Mouse (Mus musculus): ENCODE results near the gene Ube4b. TPM values are rescaled to one million over a fixed set of nuclear protein-coding genes. Genes with fewer than 3 reads are reported as not detected.

Gene Ube4b
- polyA plus RNA-seq, 1 experiment from 2014 or later: 55.3 TPM

- H3K4me2 ChIP-seq (ENCODE audit: low read depth, low read length): no peak overlapping the region
- H3K4me3 ChIP-seq (ENCODE audit: low read depth, low read length): no peak overlapping the region
- no peaks in the 10 kb centered on the region for H3K4me1 ChIP-seq (ENCODE audit: control insufficient read depth, insufficient read depth, low read length)
- H3K9ac ChIP-seq (replicated peaks; ENCODE audit: low read depth, low read length): no peak overlapping the region
- 92% methylated on average over 5 of the region's 5 CpGs for WGBS
- H3K27me3 ChIP-seq (ENCODE audit: control insufficient read depth, insufficient read depth, low read length): no peaks in the 10 kb centered on the region
- H3K9me3 ChIP-seq (ENCODE audit: control insufficient read depth, low read length): no peaks in the 10 kb centered on the region
- peaks cover 70% of the 10 kb centered on the region for H3K36me3 ChIP-seq (ENCODE audit: control insufficient read depth, insufficient read depth, low read length)
- ATAC-seq (ENCODE audit: low read depth): no peak
- no peak overlapping the region for H3K27ac ChIP-seq (ENCODE audit: low read depth, low read length)
These were observed 80.7 kb downstream of the Ube4b start for GRCm38 (mm10) chr4:149345873-149346272.

- 86% methylated on average over 8 of the region's 8 CpGs for WGBS
- ATAC-seq (ENCODE audit: low read depth): no peak
- no peaks in the 10 kb centered on the region for H3K9me3 ChIP-seq (ENCODE audit: control insufficient read depth, low read length)
- H3K36me3 ChIP-seq (ENCODE audit: control insufficient read depth, insufficient read depth, low read length): peaks cover 58% of the 10 kb centered on the region
- no peak overlapping the region for H3K4me3 ChIP-seq (ENCODE audit: low read depth, low read length)
- no peak overlapping the region for H3K4me2 ChIP-seq (ENCODE audit: low read depth, low read length)
- no peak overlapping the region for H3K27ac ChIP-seq (ENCODE audit: low read depth, low read length)
- no peaks in the 10 kb centered on the region for H3K27me3 ChIP-seq (ENCODE audit: control insufficient read depth, insufficient read depth, low read length)
- no peak overlapping the region for H3K9ac ChIP-seq (replicated peaks; ENCODE audit: low read depth, low read length)
- no peaks in the 10 kb centered on the region for H3K4me1 ChIP-seq (ENCODE audit: control insufficient read depth, insufficient read depth, low read length)
These were observed 82.2 kb downstream of the Ube4b start for GRCm38 (mm10) chr4:149344311-149344710.

GRCm38 (mm10) chr4:149340680-149341079 is 85.9 kb downstream of the Ube4b start:
- Histone ChIP-seq H3K4me1 (ENCODE audit: control insufficient read depth, insufficient read depth, low read length) (no peaks in the 10 kb centered on the region), H3K9ac (replicated peaks; ENCODE audit: low read depth, low read length) (no peak overlapping the region), H3K4me2 (ENCODE audit: low read depth, low read length) (no peak overlapping the region), H3K4me3 (ENCODE audit: low read depth, low read length) (no peak overlapping the region), H3K27me3 (ENCODE audit: control insufficient read depth, insufficient read depth, low read length) (no peaks in the 10 kb centered on the region), H3K27ac (ENCODE audit: low read depth, low read length) (no peak overlapping the region), H3K9me3 (ENCODE audit: control insufficient read depth, low read length) (no peaks in the 10 kb centered on the region), H3K36me3 (ENCODE audit: control insufficient read depth, insufficient read depth, low read length) (peaks cover 56% of the 10 kb centered on the region)
- WGBS: 82% methylated on average over 2 of the region's 2 CpGs
- no peak for ATAC-seq (ENCODE audit: low read depth)

- H3K4me3 ChIP-seq (ENCODE audit: low read depth, low read length): no peak overlapping the region
- H3K9ac ChIP-seq (replicated peaks; ENCODE audit: low read depth, low read length): no peak overlapping the region
- no peak overlapping the region for H3K27ac ChIP-seq (ENCODE audit: low read depth, low read length)
- ATAC-seq (ENCODE audit: low read depth): no peak
- H3K36me3 ChIP-seq (ENCODE audit: control insufficient read depth, insufficient read depth, low read length): peaks cover 58% of the 10 kb centered on the region
- H3K9me3 ChIP-seq (ENCODE audit: control insufficient read depth, low read length): no peaks in the 10 kb centered on the region
- H3K4me2 ChIP-seq (ENCODE audit: low read depth, low read length): no peak overlapping the region
- WGBS: 80% methylated on average over 5 of the region's 5 CpGs
- H3K27me3 ChIP-seq (ENCODE audit: control insufficient read depth, insufficient read depth, low read length): no peaks in the 10 kb centered on the region
- no peaks in the 10 kb centered on the region for H3K4me1 ChIP-seq (ENCODE audit: control insufficient read depth, insufficient read depth, low read length)
These were observed 86.9 kb downstream of the Ube4b start for GRCm38 (mm10) chr4:149339426-149340214.

- no peak for ATAC-seq (ENCODE audit: low read depth)
- Histone ChIP-seq H3K9ac (replicated peaks; ENCODE audit: low read depth, low read length) (no peak overlapping the region), H3K9me3 (ENCODE audit: control insufficient read depth, low read length) (no peaks in the 10 kb centered on the region), H3K4me3 (ENCODE audit: low read depth, low read length) (no peak overlapping the region), H3K36me3 (ENCODE audit: control insufficient read depth, insufficient read depth, low read length) (peaks cover 51% of the 10 kb centered on the region), H3K27ac (ENCODE audit: low read depth, low read length) (no peak overlapping the region), H3K4me2 (ENCODE audit: low read depth, low read length) (no peak overlapping the region), H3K4me1 (ENCODE audit: control insufficient read depth, insufficient read depth, low read length) (no peaks in the 10 kb centered on the region), H3K27me3 (ENCODE audit: control insufficient read depth, insufficient read depth, low read length) (no peaks in the 10 kb centered on the region)
- 87% methylated on average over 2 of the region's 2 CpGs for WGBS
These were observed 88.4 kb downstream of the Ube4b start for GRCm38 (mm10) chr4:149338137-149338536.

- Histone ChIP-seq H3K4me1 (ENCODE audit: control insufficient read depth, insufficient read depth, low read length) (no peaks in the 10 kb centered on the region), H3K36me3 (ENCODE audit: control insufficient read depth, insufficient read depth, low read length) (peaks cover 53% of the 10 kb centered on the region), H3K27me3 (ENCODE audit: control insufficient read depth, insufficient read depth, low read length) (no peaks in the 10 kb centered on the region), H3K4me3 (ENCODE audit: low read depth, low read length) (no peak overlapping the region), H3K4me2 (ENCODE audit: low read depth, low read length) (no peak overlapping the region), H3K9ac (replicated peaks; ENCODE audit: low read depth, low read length) (no peak overlapping the region), H3K27ac (ENCODE audit: low read depth, low read length) (no peak overlapping the region), H3K9me3 (ENCODE audit: control insufficient read depth, low read length) (no peaks in the 10 kb centered on the region)
- WGBS: 91% methylated on average over 9 of the region's 9 CpGs
- no peak for ATAC-seq (ENCODE audit: low read depth)
These were observed 89.2 kb downstream of the Ube4b start for GRCm38 (mm10) chr4:149337353-149337752.

- Histone ChIP-seq H3K4me1 (ENCODE audit: control insufficient read depth, insufficient read depth, low read length) (no peaks in the 10 kb centered on the region), H3K27me3 (ENCODE audit: control insufficient read depth, insufficient read depth, low read length) (no peaks in the 10 kb centered on the region), H3K4me2 (ENCODE audit: low read depth, low read length) (no peak overlapping the region), H3K36me3 (ENCODE audit: control insufficient read depth, insufficient read depth, low read length) (peaks cover 52% of the 10 kb centered on the region), H3K4me3 (ENCODE audit: low read depth, low read length) (no peak overlapping the region), H3K27ac (ENCODE audit: low read depth, low read length) (no peak overlapping the region), H3K9ac (replicated peaks; ENCODE audit: low read depth, low read length) (no peak overlapping the region), H3K9me3 (ENCODE audit: control insufficient read depth, low read length) (no peaks in the 10 kb centered on the region)
- no peak for ATAC-seq (ENCODE audit: low read depth)
- WGBS: 94% methylated on average over 7 of the region's 7 CpGs
These were observed 90.2 kb downstream of the Ube4b start for GRCm38 (mm10) chr4:149336302-149336701.

GRCm38 (mm10) chr4:149334881-149335280 is 91.7 kb downstream of the Ube4b start:
- no peak overlapping the region for H3K4me2 ChIP-seq (ENCODE audit: low read depth, low read length)
- H3K27ac ChIP-seq (ENCODE audit: low read depth, low read length): no peak overlapping the region
- H3K4me3 ChIP-seq (ENCODE audit: low read depth, low read length): no peak overlapping the region
- peaks cover 62% of the 10 kb centered on the region for H3K36me3 ChIP-seq (ENCODE audit: control insufficient read depth, insufficient read depth, low read length)
- H3K9ac ChIP-seq (replicated peaks; ENCODE audit: low read depth, low read length): no peak overlapping the region
- ATAC-seq (ENCODE audit: low read depth): no peak
- no peaks in the 10 kb centered on the region for H3K9me3 ChIP-seq (ENCODE audit: control insufficient read depth, low read length)
- no peaks in the 10 kb centered on the region for H3K27me3 ChIP-seq (ENCODE audit: control insufficient read depth, insufficient read depth, low read length)
- WGBS: 96% methylated on average over 11 of the region's 11 CpGs
- H3K4me1 ChIP-seq (ENCODE audit: control insufficient read depth, insufficient read depth, low read length): no peaks in the 10 kb centered on the region

GRCm38 (mm10) chr4:149332726-149333125 is 93.8 kb downstream of the Ube4b start:
- Histone ChIP-seq H3K4me1 (ENCODE audit: control insufficient read depth, insufficient read depth, low read length) (no peaks in the 10 kb centered on the region), H3K4me2 (ENCODE audit: low read depth, low read length) (no peak overlapping the region), H3K4me3 (ENCODE audit: low read depth, low read length) (no peak overlapping the region), H3K9ac (replicated peaks; ENCODE audit: low read depth, low read length) (no peak overlapping the region), H3K27me3 (ENCODE audit: control insufficient read depth, insufficient read depth, low read length) (no peaks in the 10 kb centered on the region), H3K9me3 (ENCODE audit: control insufficient read depth, low read length) (no peaks in the 10 kb centered on the region), H3K27ac (ENCODE audit: low read depth, low read length) (no peak overlapping the region), H3K36me3 (ENCODE audit: control insufficient read depth, insufficient read depth, low read length) (peaks cover 76% of the 10 kb centered on the region)
- 91% methylated on average over 7 of the region's 7 CpGs for WGBS
- no peak for ATAC-seq (ENCODE audit: low read depth)

All from neural tube, embryonic 14.5 days (tissue).